28 mouse cellular contexts compared by ENCODE assay signal in genomic region chr19:27183511-27183910, GRCm38 (mm10). TPM values are rescaled to one million over a fixed set of nuclear protein-coding genes. Genes with fewer than 3 reads are reported as not detected.
DNase-seq lines count a peak whose midpoint lies in the region; ATAC-seq lines count a peak whose summit lies in the region.
"Had no signal": no experiment of that assay in that cellular context is flagged by ENCODE, and none has a peak within 500 bp of the region (broad histone marks: within the 10 kb centered on the region; RNA-seq: fewer than 3 reads in every experiment).

No protein-coding gene starts in this region.

- H3K4me1 ChIP-seq in embryonic facial prominence, embryonic 14.5 days (ENCODE audit: control insufficient read depth, insufficient read depth, low read length), result peaks cover 5% of the 10 kb centered on the region; the same call in 1 of the 2 replicates
- no peaks in the 10 kb centered on the region for H3K4me1 ChIP-seq in embryonic facial prominence, embryonic 10.5 days
- no peaks in the 10 kb centered on the region for H3K4me1 ChIP-seq in heart, embryonic 12.5 days (replicated peaks)
- H3K4me1 ChIP-seq: embryonic facial prominence, embryonic 12.5 days; forebrain, embryonic 10.5 days; forebrain, embryonic 12.5 days had no signal

- no peaks in the 10 kb centered on the region for H3K36me3 ChIP-seq in embryonic facial prominence, embryonic 14.5 days (ENCODE audit: control insufficient read depth, insufficient read depth, low read length)
- H3K36me3 ChIP-seq in embryonic facial prominence, embryonic 10.5 days (replicated peaks), result no peaks in the 10 kb centered on the region
- H3K36me3 ChIP-seq in heart, embryonic 12.5 days, result no peaks in the 10 kb centered on the region
- H3K36me3 ChIP-seq: embryonic facial prominence, embryonic 12.5 days; embryonic facial prominence, embryonic 15.5 days; forebrain, embryonic 10.5 days; forebrain, embryonic 12.5 days; G1E had no signal

- no peak overlapping the region for H3K4me3 ChIP-seq in embryonic facial prominence, embryonic 14.5 days (ENCODE audit: low read depth, low read length)
- H3K4me3 ChIP-seq in embryonic facial prominence, embryonic 10.5 days, result no peak overlapping the region
- H3K4me3 ChIP-seq in heart, embryonic 12.5 days, result no peak overlapping the region
- H3K4me3 ChIP-seq: embryonic facial prominence, embryonic 12.5 days; embryonic facial prominence, embryonic 15.5 days; erythroblast, embryonic 14.5 days; forebrain, embryonic 10.5 days; forebrain, embryonic 12.5 days had no signal

- peak; percentile 21 to 22 for DNase-seq in cerebellum, postnatal 10 days
- no peak for DNase-seq in cerebellum, adult 8-10 months
- DNase-seq in embryonic facial prominence, embryonic 14.5 days (ENCODE audit: low spot score), result peak; percentile 11
- no peak for DNase-seq in embryonic facial prominence, embryonic 10.5 days (ENCODE audit: low spot score)
- peak; percentile 79 for DNase-seq in heart, adult 11 months
- DNase-seq in skeletal muscle tissue, adult 2 months (ENCODE audit: low read depth, low spot score), result peak; percentile 51
- DNase-seq in thymus, postnatal 10 days (ENCODE audit: low spot score in 2 of 2), result no peak
- DNase-seq: adrenal gland, adult 8-10 months; adrenal gland, postnatal 14 days; adrenal gland, postnatal 36 days; B cell, adult 2 months; cerebellum, adult 11 months; cerebellum, adult 18-20 months; cerebellum, adult 9-10 months; embryo, embryonic 11 days had no signal

- H3K27me3 ChIP-seq in embryonic facial prominence, embryonic 14.5 days (replicated peaks; ENCODE audit: control insufficient read depth, insufficient read depth, low read length), result no peaks in the 10 kb centered on the region
- H3K27me3 ChIP-seq in embryonic facial prominence, embryonic 10.5 days (replicated peaks; ENCODE audit: low read depth, poor library complexity, severe bottlenecking), result no peaks in the 10 kb centered on the region
- H3K27me3 ChIP-seq in heart, embryonic 12.5 days (replicated peaks), result no peaks in the 10 kb centered on the region
- H3K27me3 ChIP-seq: CH12.LX; embryonic facial prominence, embryonic 12.5 days; embryonic facial prominence, embryonic 15.5 days; forebrain, embryonic 12.5 days; Patski had no signal

- no peak overlapping the region for H3K4me2 ChIP-seq in embryonic facial prominence, embryonic 14.5 days (ENCODE audit: low read depth, low read length)
- H3K4me2 ChIP-seq in heart, embryonic 12.5 days, result no peak overlapping the region
- H3K4me2 ChIP-seq: embryonic facial prominence, embryonic 12.5 days; embryonic facial prominence, embryonic 15.5 days; forebrain, embryonic 12.5 days had no signal

- no peaks in the 10 kb centered on the region for H3K9me3 ChIP-seq in embryonic facial prominence, embryonic 14.5 days (ENCODE audit: control insufficient read depth, low read length)
- no peaks in the 10 kb centered on the region for H3K9me3 ChIP-seq in embryonic facial prominence, embryonic 10.5 days
- H3K9me3 ChIP-seq in heart, embryonic 12.5 days (replicated peaks), result no peaks in the 10 kb centered on the region
- H3K9me3 ChIP-seq: embryonic facial prominence, embryonic 12.5 days; embryonic facial prominence, embryonic 15.5 days; forebrain, embryonic 10.5 days; forebrain, embryonic 12.5 days; G1E had no signal

- H3K27ac ChIP-seq in embryonic facial prominence, embryonic 14.5 days (replicated peaks; ENCODE audit: low read depth, low read length), result no peak overlapping the region
- H3K27ac ChIP-seq in embryonic facial prominence, embryonic 10.5 days (replicated peaks), result no peak overlapping the region
- no peak overlapping the region for H3K27ac ChIP-seq in heart, embryonic 12.5 days (ENCODE audit: poor library complexity, severe bottlenecking)
- H3K27ac ChIP-seq: embryonic facial prominence, embryonic 12.5 days; embryonic facial prominence, embryonic 15.5 days; forebrain, embryonic 10.5 days; forebrain, embryonic 12.5 days had no signal

- no peak overlapping the region for H3K9ac ChIP-seq in embryonic facial prominence, embryonic 14.5 days (ENCODE audit: low read depth, low read length)
- no peak overlapping the region for H3K9ac ChIP-seq in heart, embryonic 12.5 days
- H3K9ac ChIP-seq: embryonic facial prominence, embryonic 12.5 days; embryonic facial prominence, embryonic 15.5 days; forebrain, embryonic 12.5 days had no signal

- no peak for ATAC-seq in embryonic facial prominence, embryonic 14.5 days (ENCODE audit: low read depth)
- no peak for ATAC-seq in heart, embryonic 12.5 days (ENCODE audit: insufficient number of reproducible peaks, low FRiP score)
- ATAC-seq: activated CD4-positive, CD25-positive, alpha-beta regulatory T cell, adult 4 months; CD4-positive, CD25-positive, alpha-beta regulatory T cell, adult 4 months; forebrain, embryonic 14.5 days; forebrain, embryonic 16.5 days; Patski had no signal

- WGBS in embryonic facial prominence, embryonic 14.5 days, result 82% methylated on average over 7 of the region's 7 CpGs
- 90% methylated on average over 7 of the region's 7 CpGs for WGBS in embryonic facial prominence, embryonic 10.5 days
- WGBS in heart, embryonic 12.5 days, result 74% methylated on average over 7 of the region's 7 CpGs

RNA-seq across cellular contexts. Expression of gene Vldlr, which starts 32.8 kb away (rescaled TPM):
- polyA plus RNA-seq in embryonic facial prominence, embryonic 14.5 days (2014; fragmentation: Nextera tagmentation; extraction: Ambion mirVana), result 23.4 and 24.9 TPM in 2 replicates
- 3.7 and 4.8 TPM in 2 replicates for polyA plus RNA-seq in embryonic facial prominence, embryonic 10.5 days (2016; fragmentation: Nextera tagmentation; extraction: Ambion mirVana)
- polyA plus RNA-seq in heart, embryonic 12.5 days (2016; fragmentation: Nextera tagmentation; extraction: Ambion mirVana), result 21.9 and 23.7 TPM in 2 replicates
- polyA plus RNA-seq: activated CD4-positive, CD25-positive, alpha-beta regulatory T cell, adult 4 months; CD4-positive, CD25-positive, alpha-beta regulatory T cell, adult 4 months; erythroblast, embryonic 14.5 days; G1E had no signal

Comparison
In these comparisons a context has a peak if more than half of its experiments do, and no peak if none do; other contexts are left out.
1. DNase-seq: peak in cerebellum, postnatal 10 days (2 of 2), embryonic facial prominence, embryonic 14.5 days (single experiment), heart, adult 11 months (single experiment) and skeletal muscle tissue, adult 2 months (single experiment); none in cerebellum, adult 8-10 months (single experiment), embryonic facial prominence, embryonic 10.5 days (single experiment) and thymus, postnatal 10 days (0 of 2).